Mouse (Mus musculus) forebrain, postnatal 0 days (tissue): ENCODE results near the gene Pfdn5. TPM values are rescaled to one million over a fixed set of nuclear protein-coding genes. Genes with fewer than 3 reads are reported as not detected.
A peak's percentile ranks its signal among the peaks of the same experiment; 100 is the strongest.

ENCODE experiments used
- ATAC-seq: fragments of 200-750 bp; cut with Nextera tagmentation; 2 replicates; pipeline ENCODE4 v1.8.0; 2017; ENCODE audit warnings: mild to moderate bottlenecking, moderate library complexity
- DNase-seq: peaks from one replicate; pipeline ENCODE4 v3.0.0-alpha.2; 2015
- H3K27ac ChIP-seq: fragments of 300-500 bp; sonication (generic); 2 replicates; pipeline ENCODE4 v1.5.1; 2014; ENCODE audit warnings: low read depth, mild to moderate bottlenecking, antibody characterized with exemption, low read length, moderate library complexity, mixed read lengths
- H3K27me3 ChIP-seq: fragments of 300-500 bp; sonication (generic); 2 replicates; pipeline ENCODE4 v1.6.1; 2014; ENCODE audit warnings: mild to moderate bottlenecking, low read length, mixed read lengths; ENCODE audit not compliant: insufficient read depth
- H3K36me3 ChIP-seq: fragments of 300-500 bp; sonication (generic); 2 replicates; pipeline ENCODE4 v1.6.1; 2014; ENCODE audit warnings: mild to moderate bottlenecking, moderate library complexity; ENCODE audit not compliant: insufficient read depth
- H3K4me1 ChIP-seq: fragments of 300-500 bp; sonication (generic); 2 replicates; pipeline ENCODE4 v1.6.1; 2014; ENCODE audit warnings: antibody characterized with exemption; ENCODE audit not compliant: insufficient read depth
- H3K4me2 ChIP-seq: fragments of 300-500 bp; sonication (generic); 2 replicates; pipeline ENCODE4 v1.6.1; 2014; ENCODE audit warnings: low read depth, mild to moderate bottlenecking, moderate library complexity
- H3K4me3 ChIP-seq: fragments of 300-500 bp; sonication (generic); 2 replicates; pipeline ENCODE4 v1.5.1; 2014; ENCODE audit warnings: low read depth, low read length, mixed read lengths
- H3K9ac ChIP-seq: fragments of 300-500 bp; sonication (generic); 2 replicates; pipeline ENCODE4 v1.6.1; 2014; ENCODE audit warnings: mild to moderate bottlenecking
- H3K9me3 ChIP-seq: fragments of 300-500 bp; sonication (generic); 2 replicates; pipeline ENCODE4 v1.6.1; 2016; ENCODE audit warnings: low read length
- CTCF ChIP-seq: sonication (generic); IDR thresholded peaks from 2 replicates; pipeline ENCODE4 v1.5.1; 2016; ENCODE audit warnings: antibody characterized with exemption, control low read depth, low read depth
- WGBS: fragments of 180-500 bp; shearing (Covaris S2); extraction: QIAGEN DNeasy Blood & Tissue Kit; methylation state at CpG from one replicate; pipeline ENCODE4 v1.1.7; 2014; 5-methylcytosine and 5-hydroxymethylcytosine counted together
- polyA plus RNA-seq: library from polyadenylated mRNA; unstranded; fragments of >200 nt; fragmentation: Nextera tagmentation; extraction: Ambion mirVana; gene quantifications from 2 replicates; pipeline ENCODE4 v1.2.1, GENCODE M21; 2015
- total RNA-seq: library from RNA; depleted of rRNA; stranded (reverse); fragments of >200 nt; gene quantifications from 2 replicates; pipeline ENCODE4 v1.2.3, GENCODE M21; 2014

Pfdn5 gene
- total and polyA plus RNA-seq, 2 experiments from 2014 or later = 177 to 518 TPM

GRCm38 (mm10) chr15:102350138-102350941, 24.4 kb downstream of the Pfdn5 start, which contains the start of gene Aaas:
Aaas (minus strand) TSS chr15:102350771.
- Histone ChIP-seq H3K36me3 (0 out of 2 replicates have a peak, but pooled peaks cover 4% of the 10 kb centered on the region), H3K27ac (peak within 1 kb of the TSS; percentile 63), H3K4me1 (peaks cover 4% of the 10 kb centered on the region; the same call in 1 of the 2 replicates), H3K9ac (peak within 1 kb of the TSS; percentile 69), H3K4me3 (peak within 1 kb of the TSS; percentile 71), H3K9me3 (no peaks in the 10 kb centered on the region), H3K27me3 (no peaks in the 10 kb centered on the region), H3K4me2 (peak within 1 kb of the TSS; percentile 87)
- TF ChIP-seq CTCF = peak; percentile 91
- ATAC-seq (peak; percentile 96), DNase-seq (peak; percentile 97)
- 1% methylated on average over 56 of the region's 56 CpGs for WGBS

DNA sequence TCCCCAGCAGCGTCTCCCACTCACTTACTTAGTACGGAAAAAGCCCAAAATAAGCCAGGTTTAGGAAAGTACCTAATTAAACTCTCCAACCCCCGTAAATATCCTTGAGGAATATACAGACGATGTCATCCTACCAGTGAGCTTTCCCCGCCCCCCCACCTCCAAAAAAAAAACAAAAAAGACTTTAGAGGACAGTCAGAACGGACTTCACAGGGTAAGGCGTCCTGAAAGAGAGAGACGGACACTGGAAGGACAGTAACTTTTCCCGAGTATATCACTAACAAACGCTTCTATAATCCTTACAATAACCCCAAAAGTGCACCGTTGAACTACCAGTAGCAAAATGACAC, 25.0 kb downstream of the Pfdn5 start:
- Histone ChIP-seq H3K9ac (peak overlapping the region; percentile 35), H3K4me1 (peaks cover 4% of the 10 kb centered on the region; the same call in 1 of the 2 replicates), H3K4me3 (peak overlapping the region; percentile 71), H3K27me3 (peaks cover 3% of the 10 kb centered on the region; the same call in 1 of the 2 replicates), H3K9me3 (no peaks in the 10 kb centered on the region), H3K36me3 (no peaks in the 10 kb centered on the region), H3K27ac (no peak overlapping the region), H3K4me2 (peak overlapping the region; percentile 87)
- DNase-seq (no peak), ATAC-seq (peak; percentile 20)
- TF ChIP-seq CTCF = no peak
- 11% methylated on average over 11 of the region's 11 CpGs for whole genome bisulfite sequencing

GRCm38 (mm10) chr15:102352177-102352576, 26.3 kb downstream of the Pfdn5 start:
- H3K4me3 ChIP-seq = no peak overlapping the region
- ATAC-seq (no peak), DNase-seq (no peak)
- no peak for TF ChIP-seq CTCF
- 65% methylated on average over 2 of the region's 2 CpGs for WGBS
- peaks cover 12% of the 10 kb centered on the region for H3K27me3 ChIP-seq
- peaks cover 4% of the 10 kb centered on the region; the same call in 1 of the 2 replicates for H3K4me1 ChIP-seq
- no peak overlapping the region for H3K27ac ChIP-seq
- H3K4me2 ChIP-seq = no peak overlapping the region
- H3K9ac ChIP-seq = no peak overlapping the region
- H3K36me3 ChIP-seq = no peaks in the 10 kb centered on the region
- H3K9me3 ChIP-seq = no peaks in the 10 kb centered on the region

GRCm38 (mm10) chr15:102353986-102354385, 28.1 kb downstream of the Pfdn5 start:
- no peak overlapping the region for H3K27ac ChIP-seq
- H3K36me3 ChIP-seq = no peaks in the 10 kb centered on the region
- no peaks in the 10 kb centered on the region for H3K9me3 ChIP-seq
- no peak overlapping the region for H3K4me2 ChIP-seq
- H3K4me3 ChIP-seq = no peak overlapping the region
- H3K27me3 ChIP-seq = peaks cover 28% of the 10 kb centered on the region
- DNase-seq (no peak), ATAC-seq (no peak)
- H3K9ac ChIP-seq = no peak overlapping the region
- 83% methylated on average over 2 of the region's 2 CpGs for WGBS
- peaks cover 4% of the 10 kb centered on the region; the same call in 1 of the 2 replicates for H3K4me1 ChIP-seq
- TF ChIP-seq CTCF = no peak

GRCm38 (mm10) chr15:102355134-102355870, 29.4 kb downstream of the Pfdn5 start:
- Histone ChIP-seq H3K9ac (peak overlapping the region; percentile 66), H3K36me3 (no peaks in the 10 kb centered on the region), H3K4me2 (peak overlapping the region; percentile 94), H3K27me3 (peaks cover 29% of the 10 kb centered on the region), H3K9me3 (no peaks in the 10 kb centered on the region), H3K27ac (peak overlapping the region; percentile 62), H3K4me1 (peaks cover 4% of the 10 kb centered on the region; the same call in 1 of the 2 replicates), H3K4me3 (peak overlapping the region; percentile 50)
- under 1% methylated on average over 47 of the region's 49 CpGs for WGBS
- ATAC-seq = peak; percentile 55
- peak; percentile 47 for TF ChIP-seq CTCF
- DNase-seq = peak; percentile 57

GRCm38 (mm10) chr15:102355871-102356441, 30.0 kb downstream of the Pfdn5 start:
- WGBS = 3% methylated on average over 38 of the region's 38 CpGs
- H3K36me3 ChIP-seq = no peaks in the 10 kb centered on the region
- H3K4me2 ChIP-seq = peak overlapping the region; percentile 94
- H3K4me1 ChIP-seq = peaks cover 3% of the 10 kb centered on the region; the same call in 1 of the 2 replicates
- H3K27ac ChIP-seq = peak overlapping the region; percentile 62
- H3K9me3 ChIP-seq = no peaks in the 10 kb centered on the region
- DNase-seq = peak; percentile 26
- H3K27me3 ChIP-seq = peaks cover 29% of the 10 kb centered on the region
- peak overlapping the region; percentile 50 for H3K4me3 ChIP-seq
- H3K9ac ChIP-seq = peak overlapping the region; percentile 66
- peak; percentile 46 for ATAC-seq
- TF ChIP-seq CTCF = peak; percentile 17; the same call in 1 of the 2 replicates
